Mouse (Mus musculus) R1 (cell line): ENCODE data around the gene Msl1.

ENCODE experiments used
- DNase-seq: peaks from one replicate; pipeline ENCODE4 v3.0.0-alpha.2; 2018; ENCODE audit warnings: low read depth, low spot score

The Msl1 gene

DNA sequence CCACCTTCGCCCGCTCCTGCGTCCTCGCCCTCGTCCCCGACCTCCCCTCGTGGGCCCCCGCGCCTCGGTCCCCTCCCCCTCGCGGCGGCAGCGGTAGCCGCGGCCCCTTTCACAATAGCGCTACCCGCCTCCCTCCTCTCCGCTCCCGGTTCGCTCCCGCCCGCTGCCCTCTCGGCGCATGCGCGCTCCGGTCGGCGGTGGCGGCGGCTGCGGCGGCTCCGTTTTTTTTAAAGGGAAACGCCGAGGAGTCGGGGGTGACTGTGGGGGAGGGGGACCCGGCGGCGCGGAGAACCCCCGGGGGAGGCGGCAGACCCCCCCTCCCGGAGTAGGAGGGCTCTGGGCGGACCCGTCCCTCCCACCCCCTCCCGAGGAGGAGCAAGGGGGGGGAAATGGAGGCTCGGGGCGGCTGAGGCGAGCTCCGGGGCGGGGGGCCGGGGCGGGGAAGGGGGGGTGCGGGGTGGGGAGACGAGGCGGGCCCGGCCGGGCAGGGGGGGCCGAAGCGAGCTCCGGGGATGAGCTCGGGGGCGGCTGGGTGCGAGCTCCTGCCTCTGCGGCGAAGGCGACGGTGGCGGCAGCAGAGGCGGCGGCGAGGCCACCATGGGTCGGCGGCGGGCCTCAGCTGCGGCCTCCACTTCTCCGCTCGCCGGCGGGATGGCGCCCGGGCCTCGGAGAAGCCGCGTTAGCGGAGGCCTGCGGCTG lies at the start of gene Msl1:
Msl1 (plus strand) TSS at position 502 of the 699 bp plus-strand sequence.
- no peak for DNase-seq

DNA sequence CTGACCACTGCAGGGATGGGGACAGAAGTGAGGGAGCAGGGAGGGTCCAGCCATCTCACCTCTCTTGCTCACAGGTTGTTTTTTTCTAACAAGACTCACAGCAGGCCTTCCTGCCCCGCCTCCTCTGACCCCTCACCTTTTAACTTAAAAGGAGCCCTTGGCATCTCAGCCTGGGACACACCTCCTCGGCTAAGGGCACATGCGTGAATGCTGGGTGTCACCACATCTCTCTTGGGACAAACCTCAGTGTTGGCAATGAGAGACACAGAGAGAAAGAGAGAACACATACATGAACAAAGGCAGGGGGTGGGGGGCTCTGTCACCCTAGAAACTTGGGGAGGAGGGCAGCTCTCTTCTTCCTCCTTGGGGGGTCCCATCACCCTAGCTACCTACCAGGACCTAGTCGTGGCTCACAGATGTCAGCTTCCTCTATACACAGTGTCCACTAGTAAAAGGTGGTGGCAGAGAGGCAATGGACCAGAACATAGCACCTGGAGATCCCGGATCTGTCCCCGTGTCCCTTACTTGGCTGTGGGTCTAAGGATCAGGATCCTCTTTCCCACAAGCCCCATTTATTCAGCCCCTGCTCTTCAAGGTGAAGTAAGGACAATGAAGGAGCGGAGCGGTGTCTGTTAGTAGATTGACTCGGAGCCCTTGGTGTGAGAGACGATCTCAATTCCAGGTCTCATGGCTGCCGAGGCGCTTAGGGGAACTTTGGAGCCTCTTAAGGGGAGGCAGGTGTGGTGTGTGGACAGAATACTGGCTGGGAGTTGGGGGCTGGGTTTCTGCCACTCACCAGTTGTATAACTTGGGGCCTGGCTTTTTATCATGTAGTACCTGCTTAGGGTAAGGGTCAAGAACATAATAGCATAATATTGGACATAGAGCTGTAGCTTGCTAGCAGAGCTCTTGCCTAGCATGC lies 49.1 kb upstream of the Msl1 start:
- no peak for DNase-seq

DNA sequence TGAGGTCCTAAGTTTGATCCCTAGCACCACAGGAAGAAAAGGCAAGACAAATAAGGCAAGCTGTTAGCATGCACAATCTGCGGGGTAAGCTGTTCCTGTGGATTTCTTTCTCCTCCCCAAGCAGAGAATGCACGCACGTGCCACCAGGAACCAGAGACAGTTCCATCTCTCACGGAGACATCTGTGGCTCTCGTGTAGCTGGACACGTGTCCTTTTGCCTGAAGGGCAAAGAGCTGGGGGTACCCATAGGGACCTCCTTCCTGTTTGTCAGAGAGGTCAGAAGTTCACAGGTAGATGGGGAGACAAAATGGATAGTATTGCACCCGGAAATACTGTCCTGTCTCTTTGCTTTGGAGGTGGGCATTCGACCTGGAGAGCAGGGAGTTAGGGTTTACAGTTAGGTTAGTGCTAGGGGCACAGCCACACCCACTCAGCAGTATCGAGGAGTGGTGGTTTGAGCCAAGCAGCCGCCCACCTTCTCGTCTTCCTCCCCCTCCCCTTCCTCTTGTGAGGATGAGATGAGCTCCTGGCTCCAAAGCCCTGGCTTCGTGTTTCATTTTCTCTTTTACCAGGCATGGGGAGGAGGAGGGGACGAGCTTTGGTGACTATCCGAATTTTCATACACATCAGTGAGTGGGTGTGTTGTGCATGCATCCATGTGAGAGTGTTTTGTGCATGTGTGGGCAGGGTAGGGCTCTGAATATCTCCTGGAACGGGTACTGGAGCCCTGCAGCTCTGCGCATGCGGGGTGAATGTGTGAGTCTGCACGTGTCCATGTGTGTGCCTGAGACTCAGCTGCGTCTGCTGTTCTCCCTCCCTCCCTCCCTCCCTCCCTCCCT lies 48.2 kb upstream of the Msl1 start:
- peak; percentile 55 for DNase-seq

DNA sequence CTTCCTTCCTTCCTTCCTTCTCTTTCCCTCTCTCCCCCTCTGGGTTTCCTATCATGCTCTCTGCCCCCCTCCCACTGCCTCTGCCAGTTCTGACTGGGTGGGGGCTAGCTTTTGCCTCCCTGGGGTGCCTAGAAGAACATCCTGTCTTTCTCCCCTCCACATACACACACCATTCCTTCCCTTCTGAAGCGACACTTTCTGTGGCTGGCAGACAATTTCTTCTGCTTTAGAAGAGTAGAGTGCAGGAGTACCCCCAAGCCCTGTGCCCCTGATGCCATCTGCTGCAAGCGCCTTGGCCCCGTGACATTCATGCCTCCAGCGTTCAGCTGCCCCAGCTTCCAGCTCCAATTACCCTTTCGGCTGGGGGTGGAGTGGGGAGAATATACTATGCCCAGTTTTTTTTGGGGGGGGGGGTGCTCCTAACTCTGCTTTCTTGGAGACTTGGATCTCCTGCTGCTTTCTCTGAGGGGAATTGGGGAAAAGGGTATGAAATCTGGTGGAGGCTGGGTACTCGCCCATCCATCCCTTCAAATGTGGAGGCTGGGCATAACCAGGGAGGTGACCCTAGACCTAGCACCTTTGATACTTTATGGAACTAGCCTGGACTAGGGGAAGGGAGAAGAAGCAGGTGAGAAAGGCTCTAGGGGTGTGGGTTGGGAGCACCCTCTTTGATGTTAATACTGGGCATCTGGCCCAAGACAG lies 47.4 kb upstream of the Msl1 start:
- no peak for DNase-seq

DNA sequence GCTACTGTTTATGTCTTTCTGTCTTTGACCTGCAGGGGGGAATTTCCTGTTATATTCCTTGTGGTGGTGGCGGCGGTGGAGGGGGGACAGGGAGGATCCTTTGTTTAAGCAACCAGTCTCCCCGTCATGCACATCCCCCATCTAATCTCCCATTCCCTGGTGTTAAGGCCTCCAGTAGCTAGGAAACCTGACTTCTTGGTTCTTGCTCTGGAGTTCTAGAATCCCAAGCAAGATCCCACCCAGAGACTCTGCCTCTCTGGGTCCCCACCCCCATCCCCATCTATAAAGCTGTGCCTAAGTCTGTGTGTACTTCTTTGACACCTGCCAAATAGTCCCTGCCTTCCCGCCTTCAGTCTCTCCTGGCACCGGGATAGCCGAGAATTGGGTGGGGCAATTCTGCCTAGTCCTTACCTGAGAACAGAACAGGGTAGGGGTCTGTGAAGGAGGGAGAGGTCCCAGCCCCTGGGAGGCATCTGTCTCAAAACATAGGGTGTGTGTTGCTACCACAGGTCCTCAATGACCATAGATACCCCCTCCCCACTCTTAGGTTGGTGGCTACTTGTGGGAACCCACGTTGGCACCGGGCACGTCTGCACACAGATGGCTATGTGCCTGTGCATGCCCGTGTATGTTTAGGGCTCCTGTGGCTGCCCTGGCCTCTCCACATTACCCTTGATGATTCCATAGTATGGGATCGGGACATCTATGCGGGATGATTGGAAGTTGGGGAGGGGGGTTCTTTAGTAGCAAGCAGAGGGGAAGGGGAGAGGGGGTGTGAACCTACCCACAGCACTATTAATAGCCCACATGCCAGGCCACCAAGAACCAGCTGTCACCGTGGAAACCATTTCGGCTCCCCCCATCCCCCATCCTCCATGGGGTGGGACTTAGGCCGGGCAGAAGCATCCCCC lies 46.6 kb upstream of the Msl1 start:
- peak; percentile 50 for DNase-seq

DNA sequence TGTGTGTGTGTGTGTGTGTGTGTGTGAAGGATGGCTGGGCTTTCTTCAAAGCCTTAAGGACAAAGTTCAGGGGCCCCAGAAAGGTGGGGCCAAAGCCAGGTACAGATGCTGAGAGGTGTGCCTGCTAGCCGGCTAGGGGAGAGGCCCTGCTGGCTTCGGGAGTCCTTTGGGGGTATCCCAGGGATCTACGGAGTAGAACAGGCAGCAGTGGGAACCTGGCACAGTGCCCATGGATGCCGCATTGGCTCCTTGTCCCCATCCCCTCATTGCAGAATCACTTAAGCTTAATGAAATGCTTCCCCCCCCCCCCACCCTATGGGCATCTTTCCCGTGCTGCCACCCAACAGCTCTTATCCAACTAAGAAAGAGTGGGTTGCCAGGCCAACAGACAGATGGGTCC lies 45.6 kb upstream of the Msl1 start:
- DNase-seq: no peak

DNA sequence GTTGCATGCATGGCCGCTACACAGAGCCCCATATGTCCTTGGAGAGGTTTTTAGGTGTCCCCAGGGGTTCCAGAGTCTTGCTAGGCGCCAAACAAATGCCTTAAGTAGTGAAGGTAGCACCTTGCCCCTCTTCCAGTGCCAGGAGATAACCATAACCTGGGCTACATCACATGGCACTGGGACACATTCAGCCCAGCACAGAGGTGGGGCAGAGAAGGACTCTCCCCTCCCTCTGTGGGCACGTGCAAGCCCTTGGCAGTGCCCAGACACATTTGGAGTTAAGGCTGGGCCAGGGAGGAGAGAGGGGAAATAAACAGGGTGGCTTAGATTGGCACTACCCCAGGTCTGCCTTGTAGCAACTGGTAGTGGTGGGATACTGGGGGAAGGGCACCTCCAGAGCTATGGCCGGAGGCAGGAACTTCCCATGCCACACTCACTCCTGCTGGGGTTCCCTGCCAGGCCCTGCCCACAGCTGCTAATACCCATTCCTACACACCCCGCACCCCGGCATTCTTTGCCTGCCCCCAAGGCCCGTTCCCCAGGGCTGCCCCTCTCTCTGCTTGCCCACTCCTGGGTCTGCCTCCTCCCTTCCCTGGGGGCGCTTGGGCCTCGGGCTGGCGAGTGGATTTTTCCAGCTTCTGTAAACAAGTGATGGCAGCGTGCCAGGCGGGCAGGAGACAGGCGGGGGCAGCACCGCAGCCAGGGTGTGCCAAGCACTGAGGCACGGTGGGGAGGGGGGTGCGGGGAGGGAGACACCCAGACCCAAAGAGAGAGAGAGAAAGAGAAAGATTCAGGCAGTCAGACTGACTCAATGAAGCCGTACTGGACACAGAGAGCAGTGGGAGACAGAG lies 44.7 kb upstream of the Msl1 start:
- no peak for DNase-seq

DNA sequence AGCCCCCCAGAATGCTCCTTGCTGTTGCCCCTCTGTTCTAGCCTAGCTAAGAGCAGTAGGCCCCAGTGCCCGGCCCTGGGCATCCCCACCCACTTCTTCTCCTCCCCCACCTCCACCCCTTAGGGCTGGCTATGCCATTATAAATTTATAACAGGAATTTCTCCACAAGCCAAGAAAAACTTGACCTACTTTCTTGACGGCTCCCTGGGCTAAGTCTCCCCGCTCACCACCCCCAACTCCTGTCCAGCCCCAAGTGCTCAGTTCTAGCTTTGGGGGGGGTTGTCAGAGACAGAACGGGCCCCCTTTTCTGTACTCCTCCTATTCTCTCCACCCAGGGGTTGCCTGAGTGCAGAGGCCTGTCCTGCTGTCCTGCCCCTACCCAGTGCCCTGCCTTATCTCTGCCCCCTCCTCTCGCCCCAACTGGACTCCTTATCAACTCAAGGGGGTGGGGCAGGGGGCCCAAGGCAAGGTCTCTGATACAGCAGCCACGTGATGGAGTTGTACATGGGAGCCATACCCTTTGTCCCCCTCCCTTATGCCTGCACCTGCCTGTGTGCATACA lies 44.0 kb upstream of the Msl1 start:
- no peak for DNase-seq

DNA sequence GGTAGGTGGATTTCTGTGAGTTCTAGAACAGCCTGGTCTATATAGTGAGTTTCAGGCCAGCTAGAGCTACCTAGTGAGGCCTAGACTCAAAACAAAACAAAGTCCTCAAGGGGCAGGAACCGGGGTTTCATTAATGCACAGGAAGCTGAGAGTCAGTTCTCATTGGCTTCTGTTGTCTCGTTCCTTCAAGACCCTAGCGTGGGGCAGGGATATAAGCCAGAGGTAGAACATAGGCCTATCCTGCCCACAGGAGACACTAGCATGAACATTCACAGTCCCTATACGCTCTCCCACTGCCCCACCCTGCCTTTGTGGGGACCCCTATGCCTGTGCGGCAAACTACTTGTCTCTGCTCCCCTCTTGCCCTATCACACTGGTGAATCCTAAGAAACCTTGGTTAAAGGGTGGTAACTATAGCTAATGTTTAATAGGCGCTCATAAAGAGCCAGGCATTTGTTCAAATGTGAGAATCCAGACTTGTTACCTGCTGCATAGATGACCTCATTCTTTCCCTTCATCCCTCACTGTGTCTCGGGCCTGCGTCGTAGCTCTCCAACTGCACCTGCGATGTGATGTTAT lies 42.7 kb upstream of the Msl1 start:
- no peak for DNase-seq

DNA sequence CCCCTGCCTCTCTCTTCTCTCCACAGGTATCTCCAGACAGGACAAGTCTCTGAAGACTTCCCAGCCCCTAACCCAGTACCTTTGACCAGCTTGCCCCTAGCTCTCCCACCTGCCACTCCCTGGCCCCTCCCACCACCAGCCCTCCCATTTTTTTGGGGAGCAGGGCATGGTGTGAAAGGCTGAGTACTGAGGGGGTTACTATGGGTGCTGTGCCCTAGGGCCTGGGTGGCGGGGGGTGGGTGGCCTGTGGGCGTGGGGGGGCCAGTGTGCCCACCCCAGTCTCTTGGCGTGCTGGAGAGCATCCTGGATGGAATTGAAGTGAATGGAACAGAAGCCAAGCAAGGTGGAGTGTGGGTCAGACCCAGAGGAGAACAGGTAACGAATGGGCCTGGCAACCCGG lies 42.1 kb upstream of the Msl1 start:
- DNase-seq: no peak

DNA sequence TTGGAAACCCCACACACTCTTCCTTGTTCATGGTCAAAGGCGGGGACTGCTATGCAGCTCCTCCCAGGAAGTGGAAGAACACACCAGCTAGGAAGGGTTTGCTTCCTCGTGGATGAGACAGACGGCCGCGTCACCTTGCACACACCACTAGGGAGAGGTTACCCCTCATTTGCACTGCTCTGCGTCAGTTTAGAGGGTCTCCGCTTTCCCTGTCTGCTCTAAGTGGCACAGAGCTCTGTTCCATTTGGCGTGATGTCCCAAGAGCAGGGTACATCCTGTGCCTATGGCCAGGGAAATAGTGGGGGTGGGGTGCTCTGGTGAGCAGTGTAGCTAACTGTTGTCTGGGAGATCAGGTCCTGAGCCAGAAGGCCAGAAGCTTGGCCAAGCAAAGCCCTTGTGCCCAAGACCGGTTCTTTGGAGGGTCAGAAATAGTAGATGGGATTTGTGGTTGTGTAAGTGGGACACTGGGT lies 41.1 kb upstream of the Msl1 start:
- DNase-seq: peak; percentile 65

DNA sequence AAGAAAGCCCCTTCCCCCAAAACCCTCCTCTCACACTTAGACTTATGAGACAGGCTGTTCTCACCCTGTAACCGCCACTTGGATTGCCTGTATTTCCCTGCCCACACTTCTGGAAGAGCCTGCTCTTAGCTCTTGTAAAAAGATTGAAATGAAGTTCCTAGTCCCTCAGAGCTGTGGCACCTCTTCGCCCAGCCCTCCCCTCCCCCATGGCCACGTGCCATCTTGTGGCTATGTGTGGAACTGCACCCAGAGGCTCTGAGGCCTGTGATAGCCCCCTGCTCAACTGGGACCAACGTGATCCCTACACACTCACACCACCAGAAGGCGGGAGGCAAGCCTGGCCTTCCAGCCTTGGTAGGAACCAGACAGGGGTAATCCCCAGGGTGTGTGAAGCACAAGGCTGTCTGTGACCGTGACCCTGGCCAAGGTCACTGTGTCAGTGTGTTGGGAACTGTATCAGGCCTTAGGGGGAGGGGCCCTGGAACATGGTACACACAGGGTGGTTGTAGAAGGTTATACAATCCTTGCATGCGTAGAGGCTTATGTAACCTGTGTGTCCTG lies 40.6 kb upstream of the Msl1 start:
- peak; percentile 85 for DNase-seq

DNA sequence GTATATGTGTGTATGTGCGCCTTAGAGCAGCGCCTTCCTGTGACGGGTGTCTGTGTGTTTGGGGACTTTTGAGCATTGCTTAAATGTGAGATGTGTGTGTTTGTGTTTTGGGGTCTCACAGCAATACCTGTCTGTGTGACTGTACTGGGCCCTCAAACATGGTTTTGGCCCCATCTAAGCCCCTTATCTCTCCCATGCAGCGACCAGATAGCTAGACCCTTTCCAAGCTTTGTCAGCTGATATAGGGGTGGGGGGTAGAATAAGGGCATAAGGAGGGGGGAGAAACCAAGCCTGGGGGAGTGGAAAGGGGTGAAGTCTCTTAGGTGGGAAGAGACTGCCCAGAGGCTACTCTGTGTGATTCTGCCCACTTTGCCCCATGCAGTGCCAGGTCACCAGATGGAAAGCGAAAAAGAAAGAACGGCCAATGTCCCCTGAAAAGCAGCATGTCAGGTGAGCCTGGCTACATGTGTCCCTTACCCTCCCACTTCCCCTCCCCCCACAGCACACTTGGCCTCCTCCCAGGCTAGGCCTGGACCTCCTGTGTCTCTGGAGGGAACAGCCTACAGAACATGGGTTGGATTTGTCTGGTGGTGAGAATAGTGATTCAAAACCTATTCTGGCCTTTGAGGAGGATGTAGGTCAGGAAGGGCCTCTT lies 39.5 kb upstream of the Msl1 start:
- DNase-seq: no peak

DNA sequence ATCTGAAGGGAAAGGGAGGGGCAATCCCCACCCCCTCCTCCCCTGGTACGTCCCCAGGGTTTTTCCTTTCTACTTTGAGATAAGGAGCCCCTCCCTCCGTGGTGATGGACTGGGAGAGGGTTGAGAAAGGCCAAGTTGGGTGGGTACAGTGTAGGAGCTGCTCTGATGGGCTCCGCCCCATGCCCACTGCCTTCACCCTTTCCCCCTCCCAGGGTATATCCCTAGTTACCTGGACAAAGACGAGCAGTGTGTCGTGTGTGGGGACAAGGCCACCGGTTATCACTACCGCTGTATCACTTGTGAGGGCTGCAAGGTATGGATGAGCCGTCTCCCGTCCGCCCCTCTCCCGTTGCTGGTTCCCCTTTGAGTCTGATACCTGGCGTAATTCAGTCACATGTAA lies 38.6 kb upstream of the Msl1 start:
- no peak for DNase-seq

DNA sequence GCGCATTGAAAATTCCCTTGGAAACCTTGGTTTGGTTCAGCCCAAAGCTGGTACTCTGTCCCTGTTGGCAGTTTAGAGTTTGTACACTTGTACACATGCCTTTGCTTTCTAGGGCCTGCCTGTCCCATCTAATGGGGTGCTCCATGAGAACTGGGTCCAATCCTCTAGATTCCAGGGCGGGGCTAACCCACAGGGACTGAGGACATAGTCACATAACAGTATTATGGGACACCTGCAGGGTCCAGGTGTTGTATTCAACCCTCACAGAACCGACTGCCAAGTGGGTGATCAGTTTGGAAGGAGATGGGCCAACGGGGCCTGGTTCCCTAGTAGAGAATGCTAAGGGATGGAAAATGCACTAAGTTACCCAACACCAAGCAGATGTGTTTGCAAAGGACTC lies 33.4 kb upstream of the Msl1 start:
- no peak for DNase-seq

DNA sequence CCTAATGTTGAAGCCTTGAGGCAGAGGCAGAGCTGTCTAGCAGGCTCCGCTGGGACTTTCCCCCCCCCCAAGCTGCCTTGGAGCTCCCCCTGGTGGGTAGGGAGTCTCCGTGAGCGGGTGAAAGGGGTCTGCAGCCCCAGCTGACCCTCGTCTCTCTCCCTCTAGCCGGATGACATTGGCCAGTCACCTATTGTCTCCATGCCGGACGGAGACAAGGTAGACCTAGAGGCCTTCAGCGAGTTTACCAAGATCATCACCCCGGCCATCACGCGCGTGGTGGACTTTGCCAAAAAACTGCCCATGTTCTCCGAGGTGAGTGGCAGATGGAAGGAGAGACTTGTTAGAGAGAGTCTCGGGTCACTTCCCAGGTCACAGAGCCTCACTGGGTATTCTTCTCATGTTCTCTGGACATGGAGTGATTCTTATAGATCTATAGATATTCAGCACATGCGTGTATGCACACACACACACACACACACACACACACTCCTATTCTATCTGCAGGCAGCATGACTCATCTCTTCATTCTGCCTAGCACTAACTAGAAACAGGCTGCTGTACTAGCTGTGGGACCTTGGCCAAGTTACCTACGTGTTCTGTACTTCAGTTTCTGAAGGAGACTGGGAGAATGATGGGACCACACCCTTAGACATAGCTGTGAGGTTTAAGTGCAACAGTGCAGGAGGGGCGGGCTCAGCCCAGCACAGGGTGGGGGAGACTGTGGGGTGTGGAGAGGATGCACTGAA lies 32.4 kb upstream of the Msl1 start:
- peak; percentile 67 for DNase-seq

DNA sequence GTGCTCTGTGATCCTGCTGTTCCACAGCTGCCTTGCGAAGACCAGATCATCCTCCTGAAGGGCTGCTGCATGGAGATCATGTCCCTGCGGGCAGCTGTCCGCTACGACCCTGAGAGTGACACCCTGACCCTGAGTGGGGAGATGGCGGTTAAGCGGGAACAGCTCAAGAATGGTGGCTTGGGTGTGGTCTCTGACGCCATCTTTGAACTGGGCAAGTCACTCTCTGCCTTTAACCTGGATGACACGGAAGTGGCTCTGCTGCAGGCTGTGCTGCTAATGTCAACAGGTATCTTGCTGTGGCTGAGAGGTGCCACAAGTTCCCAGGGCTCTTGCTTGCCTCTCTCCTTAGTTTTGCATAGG lies 31.8 kb upstream of the Msl1 start:
- peak; percentile 64 for DNase-seq
